Mouse (Mus musculus): ENCODE data around the gene Utrn. TPM values are rescaled to one million over a fixed set of nuclear protein-coding genes. Genes with fewer than 3 reads are reported as not detected.
A peak's percentile ranks its signal among the peaks of the same experiment; 100 is the strongest.
"Not testable (repeated sequence)": the region's sequence is repeated elsewhere in the genome, so short reads cannot be mapped to it uniquely, and the experiment has no call there.

The Utrn gene
- total RNA-seq, 2 experiments from 2014 or later, result 66.8 to 67.5 TPM

GRCm38 (mm10) chr10:12690601-12691000 lies 178.6 kb downstream of the Utrn start:
- DNase-seq, result peak; percentile 67 to 78

- DNase-seq, result no peak
Measured at GRCm38 (mm10) chr10:12685683-12686082, 183.5 kb downstream of the Utrn start.

- no peak for DNase-seq
Measured at GRCm38 (mm10) chr10:12684018-12684417, 185.1 kb downstream of the Utrn start.

GRCm38 (mm10) chr10:12673309-12673708 lies 195.9 kb downstream of the Utrn start:
- DNase-seq, result no peak

GRCm38 (mm10) chr10:12671608-12672007 lies 197.6 kb downstream of the Utrn start:
- no peak for DNase-seq

- DNase-seq, result no peak
Measured at GRCm38 (mm10) chr10:12662035-12662434, 207.1 kb downstream of the Utrn start.

GRCm38 (mm10) chr10:12658023-12658744 lies 211.0 kb downstream of the Utrn start:
- no peak for DNase-seq

- DNase-seq, result no peak
Measured at GRCm38 (mm10) chr10:12652988-12653387, 216.2 kb downstream of the Utrn start.

GRCm38 (mm10) chr10:12646119-12646518 lies 223.0 kb downstream of the Utrn start:
- DNase-seq, result no peak

GRCm38 (mm10) chr10:12643336-12643735 lies 225.8 kb downstream of the Utrn start:
- no peak for DNase-seq

GRCm38 (mm10) chr10:12639638-12640037 lies 229.5 kb downstream of the Utrn start:
- DNase-seq, result no peak

- no peak for DNase-seq
Measured at GRCm38 (mm10) chr10:12633965-12634364, 235.2 kb downstream of the Utrn start.

GRCm38 (mm10) chr10:12630933-12631332 lies 238.2 kb downstream of the Utrn start:
- no peak for DNase-seq

- no peak for DNase-seq
Measured at GRCm38 (mm10) chr10:12618397-12618796, 250.8 kb downstream of the Utrn start.

GRCm38 (mm10) chr10:12615723-12616122 lies 253.4 kb downstream of the Utrn start:
- DNase-seq, result no peak

- DNase-seq, result no peak
Measured at GRCm38 (mm10) chr10:12614465-12615199, 254.5 kb downstream of the Utrn start.

GRCm38 (mm10) chr10:12612235-12612863 lies 256.8 kb downstream of the Utrn start:
- peak; percentile 19 to 42 for DNase-seq

- no peak for DNase-seq
Measured at GRCm38 (mm10) chr10:12609896-12610295, 259.3 kb downstream of the Utrn start.

- DNase-seq, result no peak
Measured at GRCm38 (mm10) chr10:12608634-12609033, 260.5 kb downstream of the Utrn start.

GRCm38 (mm10) chr10:12607180-12607579 lies 262.0 kb downstream of the Utrn start:
- DNase-seq, result not testable (repeated sequence)

GRCm38 (mm10) chr10:12595379-12595778 lies 273.8 kb downstream of the Utrn start:
- DNase-seq, result no peak

GRCm38 (mm10) chr10:12594958-12595357 lies 274.2 kb downstream of the Utrn start:
- DNase-seq, result no peak

GRCm38 (mm10) chr10:12593071-12593470 lies 276.1 kb downstream of the Utrn start:
- DNase-seq, result no peak
